Mouse (Mus musculus): ENCODE data around the gene Scp2. TPM values are rescaled to one million over a fixed set of nuclear protein-coding genes. Genes with fewer than 3 reads are reported as not detected.
"Not testable (repeated sequence)": the region's sequence is repeated elsewhere in the genome, so short reads cannot be mapped to it uniquely, and the experiment has no call there.

Gene Scp2
- polyA plus RNA-seq, 1 experiment = 804 TPM

GRCm38 (mm10) chr4:108126260-108126659, 18.5 kb downstream of the Scp2 start:
- no peak overlapping the region for H3K4me3 ChIP-seq (ENCODE audit: insufficient read depth, low read depth, low read length)
- H3K27ac ChIP-seq (replicated peaks; ENCODE audit: low read depth, low read length) = no peak overlapping the region
- no peaks in the 10 kb centered on the region for H3K4me1 ChIP-seq (ENCODE audit: control insufficient read depth, insufficient read depth, insufficient read length, low read length)

DNA sequence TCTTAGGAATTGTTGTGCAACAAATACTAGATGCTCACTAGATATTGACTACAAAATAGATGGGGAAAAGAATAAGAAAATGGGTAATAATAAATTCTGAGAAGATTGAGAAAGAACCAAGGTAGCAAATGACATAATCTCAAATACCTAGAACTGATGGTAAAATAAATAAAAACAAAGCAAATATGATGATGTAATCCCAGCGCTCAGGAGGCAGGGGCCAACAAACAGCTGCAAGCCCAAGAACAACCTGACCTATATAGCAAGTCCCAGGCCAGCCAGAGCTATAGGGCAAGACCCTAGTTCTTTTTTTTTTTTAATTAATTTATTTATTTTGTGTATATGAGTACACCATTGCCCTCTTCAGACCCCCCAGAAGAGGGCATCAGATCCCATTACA, 20.7 kb downstream of the Scp2 start:
- Histone ChIP-seq H3K4me1 (ENCODE audit: control insufficient read depth, insufficient read depth, insufficient read length, low read length) (no peaks in the 10 kb centered on the region), H3K4me3 (ENCODE audit: insufficient read depth, low read depth, low read length) (no peak overlapping the region)

DNA sequence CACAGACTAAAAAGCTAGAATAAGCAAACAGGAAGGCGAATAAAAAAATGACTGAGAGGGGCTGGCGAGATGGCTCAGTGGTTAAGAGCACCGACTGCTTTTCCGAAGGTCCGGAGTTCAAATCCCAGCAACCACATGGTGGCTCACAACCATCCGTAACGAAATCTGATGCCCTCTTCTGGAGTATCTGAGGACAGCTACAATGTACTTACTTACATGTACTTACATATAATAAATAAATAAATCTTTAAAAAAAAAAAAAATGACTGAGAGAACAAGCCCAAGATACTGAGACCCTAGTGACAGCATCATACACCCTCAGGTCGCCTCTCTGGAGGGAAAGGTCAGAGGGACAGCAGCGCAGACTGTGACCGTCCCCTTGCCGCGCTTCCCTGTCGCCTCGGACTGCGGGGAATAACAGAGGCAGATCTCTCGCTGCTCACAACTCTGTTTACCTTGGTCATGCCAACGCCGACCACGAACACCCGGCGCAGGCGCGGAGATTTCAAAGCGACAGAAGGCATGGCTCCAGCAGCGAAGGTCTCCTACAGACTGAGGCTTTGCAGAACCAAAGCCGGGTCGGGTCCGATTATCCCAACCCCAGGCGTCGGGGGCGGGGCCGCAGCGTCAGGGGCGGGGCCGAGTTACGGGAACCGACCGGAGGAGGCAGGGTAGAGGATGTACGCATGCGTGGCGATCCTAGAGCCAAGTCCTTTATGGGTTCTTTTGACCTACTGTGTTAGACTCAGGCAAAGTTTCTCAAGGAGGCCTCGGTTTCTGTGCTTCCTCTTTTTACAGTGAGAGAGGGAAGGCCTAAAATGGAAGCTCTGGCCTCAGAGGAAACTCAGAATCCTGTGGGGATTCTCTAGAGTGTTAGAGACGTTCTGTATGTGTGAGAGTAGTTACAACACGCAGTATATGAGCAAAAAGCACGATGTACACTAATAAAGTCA, 26.6 kb downstream of the Scp2 start:
- Histone ChIP-seq H3K27ac (replicated peaks; ENCODE audit: low read depth, low read length) (peak overlapping the region; percentile 89), H3K4me1 (ENCODE audit: control insufficient read depth, insufficient read depth, insufficient read length, low read length) (no peaks in the 10 kb centered on the region; the same call in 1 of the 2 replicates), H3K4me3 (ENCODE audit: insufficient read depth, low read depth, low read length) (peak overlapping the region; percentile 95)

More for the DNA sequence above, 20.7 kb downstream of the Scp2 start:
- H3K27ac ChIP-seq (replicated peaks; ENCODE audit: low read depth, low read length) = no peak overlapping the region

- Histone ChIP-seq H3K4me1 (ENCODE audit: control insufficient read depth, insufficient read depth, insufficient read length, low read length) (no peaks in the 10 kb centered on the region; the same call in 1 of the 2 replicates), H3K27ac (replicated peaks; ENCODE audit: low read depth, low read length) (no peak overlapping the region), H3K4me3 (ENCODE audit: insufficient read depth, low read depth, low read length) (peak overlapping the region; percentile 24; the same call in 1 of the 2 replicates)
These were observed 27.3 kb downstream of the Scp2 start for GRCm38 (mm10) chr4:108117488-108117887.

DNA sequence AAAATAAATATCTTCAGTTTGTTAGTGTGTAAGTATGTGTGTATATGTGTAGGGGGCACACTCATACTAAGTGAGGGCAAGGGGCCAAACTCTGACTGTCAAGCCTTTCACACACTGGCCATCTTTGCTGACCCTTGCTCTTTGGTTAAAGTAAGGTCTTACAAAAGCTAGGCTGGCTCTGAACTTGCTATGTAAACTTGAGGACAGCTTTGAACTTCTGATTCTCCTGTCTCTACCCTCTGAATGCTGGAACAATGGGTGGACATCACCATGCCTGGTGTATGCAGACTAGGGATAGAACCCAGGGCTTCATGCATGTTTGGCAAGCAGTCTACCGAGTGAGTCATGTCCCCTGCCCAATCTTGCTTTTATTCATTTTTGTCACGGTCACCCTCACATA, 28.3 kb downstream of the Scp2 start:
- no peaks in the 10 kb centered on the region; the same call in 1 of the 2 replicates for H3K4me1 ChIP-seq (ENCODE audit: control insufficient read depth, insufficient read depth, insufficient read length, low read length)

GRCm38 (mm10) chr4:108110706-108111105, 34.1 kb downstream of the Scp2 start:
- Histone ChIP-seq H3K27ac (replicated peaks; ENCODE audit: low read depth, low read length) (no peak overlapping the region), H3K4me1 (ENCODE audit: control insufficient read depth, insufficient read depth, insufficient read length, low read length) (no peaks in the 10 kb centered on the region), H3K4me3 (ENCODE audit: insufficient read depth, low read depth, low read length) (no peak overlapping the region)

More for the DNA sequence above, 28.3 kb downstream of the Scp2 start:
- Histone ChIP-seq H3K4me3 (ENCODE audit: insufficient read depth, low read depth, low read length) (no peak overlapping the region), H3K27ac (replicated peaks; ENCODE audit: low read depth, low read length) (no peak overlapping the region)

DNA sequence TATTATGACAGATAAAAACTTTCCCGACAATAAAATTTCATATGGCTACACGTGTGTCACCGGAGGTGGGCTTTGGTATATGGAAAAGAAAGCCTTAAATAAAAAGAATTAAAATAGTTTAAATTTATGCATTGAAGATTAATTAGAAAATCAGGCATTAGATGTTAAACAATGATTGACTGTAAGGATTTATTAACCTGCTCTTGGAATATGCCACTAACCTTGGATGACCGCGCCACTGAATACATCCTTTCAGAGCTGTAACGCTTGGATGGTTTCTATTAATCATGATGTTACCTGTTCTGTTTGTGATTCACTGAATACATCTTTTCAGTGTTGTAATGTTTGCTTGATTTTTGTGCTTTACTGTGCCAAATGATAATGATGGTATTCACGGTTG, 35.1 kb downstream of the Scp2 start:
- H3K27ac ChIP-seq (replicated peaks; ENCODE audit: low read depth, low read length) = no peak overlapping the region
- no peak overlapping the region for H3K4me3 ChIP-seq (ENCODE audit: insufficient read depth, low read depth, low read length)
- H3K4me1 ChIP-seq (ENCODE audit: control insufficient read depth, insufficient read depth, insufficient read length, low read length) = no peaks in the 10 kb centered on the region

GRCm38 (mm10) chr4:108096345-108096744, 48.5 kb downstream of the Scp2 start, which contains the start of gene Podn:
Gene Podn (minus strand): TSS chr4:108096445.
- Histone ChIP-seq H3K4me3 (ENCODE audit: insufficient read depth, low read depth, low read length) (no peak within 1 kb of the TSS), H3K4me1 (ENCODE audit: control insufficient read depth, insufficient read depth, insufficient read length, low read length) (no peaks in the 10 kb centered on the region), H3K27ac (replicated peaks; ENCODE audit: low read depth, low read length) (no peak within 1 kb of the TSS; the same call in 1 of the 2 replicates)

DNA sequence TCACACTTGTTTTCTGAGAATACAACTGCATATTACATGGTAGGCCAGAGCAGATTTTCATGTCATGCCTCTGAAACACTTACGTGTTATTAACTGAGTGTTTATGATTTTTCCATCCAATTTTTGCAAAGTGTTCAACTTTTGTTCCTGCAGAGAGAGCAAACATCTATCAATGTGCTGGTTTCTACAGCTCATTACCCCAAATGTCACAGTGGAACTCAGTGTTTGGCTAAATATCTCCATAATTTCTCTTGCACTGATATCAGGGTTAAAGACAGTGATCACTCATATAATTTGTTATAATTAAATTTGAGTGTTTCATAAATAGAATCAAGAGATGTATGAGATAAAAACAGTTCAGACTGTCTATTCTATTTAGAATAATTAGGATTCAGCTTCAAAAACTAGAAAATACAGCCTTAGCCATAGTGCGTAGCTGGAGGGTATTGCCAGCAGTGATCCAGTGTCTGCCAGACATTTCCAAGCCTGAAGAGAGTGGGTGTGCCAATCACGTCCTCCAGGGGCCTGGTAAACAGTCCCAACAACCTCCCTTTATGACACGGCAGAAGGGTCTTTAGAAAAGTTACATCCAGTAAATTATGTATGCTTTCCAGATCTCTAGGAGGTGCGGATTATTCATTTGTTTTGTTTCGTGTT, 51.9 kb downstream of the Scp2 start:
- H3K27ac ChIP-seq (replicated peaks; ENCODE audit: low read depth, low read length) = 0 out of 2 replicates have a peak overlapping the region, but pooled peaks have one; percentile 24

GRCm38 (mm10) chr4:108083993-108084392, 60.8 kb downstream of the Scp2 start:
- Histone ChIP-seq H3K27ac (replicated peaks; ENCODE audit: low read depth, low read length) (no peak overlapping the region), H3K4me1 (ENCODE audit: control insufficient read depth, insufficient read depth, insufficient read length, low read length) (peaks cover 2% of the 10 kb centered on the region; the same call in 1 of the 2 replicates), H3K4me3 (ENCODE audit: insufficient read depth, low read depth, low read length) (no peak overlapping the region)

More for the DNA sequence above, 51.9 kb downstream of the Scp2 start:
- Histone ChIP-seq H3K4me1 (ENCODE audit: control insufficient read depth, insufficient read depth, insufficient read length, low read length) (no peaks in the 10 kb centered on the region), H3K4me3 (ENCODE audit: insufficient read depth, low read depth, low read length) (no peak overlapping the region)

- Histone ChIP-seq H3K4me3 (ENCODE audit: insufficient read depth, low read depth, low read length) (no peak overlapping the region), H3K4me1 (ENCODE audit: control insufficient read depth, insufficient read depth, insufficient read length, low read length) (peaks cover 2% of the 10 kb centered on the region; the same call in 1 of the 2 replicates), H3K27ac (replicated peaks; ENCODE audit: low read depth, low read length) (peak overlapping the region; percentile 4; the same call in 1 of the 2 replicates)
These were observed 61.6 kb downstream of the Scp2 start for GRCm38 (mm10) chr4:108083032-108083735.

DNA sequence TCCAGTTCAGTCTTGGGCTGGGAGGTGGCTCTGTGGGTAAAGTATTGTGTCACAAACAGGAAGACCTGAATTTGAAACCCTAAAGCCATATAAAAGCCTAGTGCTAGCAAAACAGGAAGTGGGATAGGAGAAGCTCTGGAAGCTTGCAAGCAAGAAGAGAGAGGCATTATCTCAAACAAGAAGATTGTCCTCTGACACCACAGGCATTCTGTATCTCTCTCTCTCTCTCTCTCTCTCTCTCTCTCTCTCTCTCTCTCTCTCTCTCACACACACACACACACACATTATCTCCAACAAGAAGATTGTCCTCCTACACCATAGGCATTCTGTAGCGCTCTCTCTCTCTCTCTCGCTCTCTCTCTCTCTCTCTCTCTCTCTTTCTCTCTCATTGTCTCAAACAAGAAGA, 62.4 kb downstream of the Scp2 start:
- H3K4me3 ChIP-seq (ENCODE audit: insufficient read depth, low read depth, low read length) = no peak overlapping the region
- H3K4me1 ChIP-seq (ENCODE audit: control insufficient read depth, insufficient read depth, insufficient read length, low read length) = peaks cover 2% of the 10 kb centered on the region; the same call in 1 of the 2 replicates
- H3K27ac ChIP-seq (replicated peaks; ENCODE audit: low read depth, low read length) = no peak overlapping the region

GRCm38 (mm10) chr4:108080876-108081275, 63.9 kb downstream of the Scp2 start:
- H3K27ac ChIP-seq (replicated peaks; ENCODE audit: low read depth, low read length) = no peak overlapping the region
- H3K4me1 ChIP-seq (ENCODE audit: control insufficient read depth, insufficient read depth, insufficient read length, low read length) = peaks cover 2% of the 10 kb centered on the region; the same call in 1 of the 2 replicates
- no peak overlapping the region for H3K4me3 ChIP-seq (ENCODE audit: insufficient read depth, low read depth, low read length)

GRCm38 (mm10) chr4:108079762-108080161, 65.0 kb downstream of the Scp2 start:
- no peak overlapping the region for H3K27ac ChIP-seq (replicated peaks; ENCODE audit: low read depth, low read length)
- peaks cover 2% of the 10 kb centered on the region; the same call in 1 of the 2 replicates for H3K4me1 ChIP-seq (ENCODE audit: control insufficient read depth, insufficient read depth, insufficient read length, low read length)
- H3K4me3 ChIP-seq (ENCODE audit: insufficient read depth, low read depth, low read length) = no peak overlapping the region

DNA sequence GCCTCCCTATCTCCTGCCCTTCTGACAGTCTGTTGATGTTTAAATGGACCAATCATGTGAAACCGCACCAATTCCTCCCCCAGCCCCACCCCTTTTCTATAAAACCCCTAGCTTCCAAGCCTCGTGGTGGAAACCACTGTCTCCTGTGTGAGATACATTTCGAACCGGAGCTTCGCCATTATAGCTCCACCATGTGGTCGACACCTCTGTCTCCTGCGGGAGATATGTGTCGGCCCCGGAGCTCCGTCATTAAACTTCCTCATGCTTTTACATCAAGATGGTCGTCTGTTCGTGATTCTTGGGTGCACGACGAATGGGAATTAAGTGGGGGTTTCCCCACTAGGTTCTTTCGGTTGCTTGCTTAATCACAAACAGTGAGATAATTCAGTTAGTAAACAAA, 65.6 kb downstream of the Scp2 start:
- H3K4me3 ChIP-seq (ENCODE audit: insufficient read depth, low read depth, low read length); H3K27ac ChIP-seq (replicated peaks; ENCODE audit: low read depth, low read length); H3K4me1 ChIP-seq (ENCODE audit: control insufficient read depth, insufficient read depth, insufficient read length, low read length): not testable (repeated sequence)

Measured in brown adipose tissue, adult 24 weeks (tissue).